Mouse (Mus musculus) retina, adult 2 months (tissue): ENCODE measurements at regions not wholly inside any gene's neighbourhood (a gene's known extent, or its start where the extent isn't known, plus 50 kb on each side); places are given as distances from the start of the nearest gene placed in this dataset.
A peak's percentile ranks its signal among the peaks of the same experiment; 100 is the strongest.
"Not testable (repeated sequence)": the region's sequence is repeated elsewhere in the genome, so short reads cannot be mapped to it uniquely, and the experiment has no call there.

Experiments
- DNase-seq: peaks from one replicate; pipeline ENCODE4 v3.0.0-alpha.2; 2012; ENCODE audit warnings: low read depth, low spot score

DNA sequence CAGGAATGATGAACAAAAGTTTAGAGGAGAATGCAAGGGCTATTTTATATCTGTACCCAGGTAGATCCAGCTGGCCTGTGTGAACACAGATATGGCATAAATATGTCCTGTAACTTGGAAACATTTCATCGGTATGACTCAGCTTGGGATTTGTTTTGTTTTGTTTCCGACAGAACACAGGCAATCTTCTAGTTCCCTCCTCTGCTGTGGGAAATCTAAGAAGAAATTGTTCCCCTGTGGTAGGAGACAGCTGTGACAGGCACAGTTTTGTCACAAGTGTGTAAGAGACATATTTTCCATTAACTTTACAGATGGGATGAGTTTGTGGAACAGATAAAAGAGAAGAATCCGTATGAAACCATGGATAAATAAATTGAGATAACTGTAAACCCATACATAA lies 687.0 kb downstream of the Tpm3-rs7 start:
- DNase-seq: no peak

DNA sequence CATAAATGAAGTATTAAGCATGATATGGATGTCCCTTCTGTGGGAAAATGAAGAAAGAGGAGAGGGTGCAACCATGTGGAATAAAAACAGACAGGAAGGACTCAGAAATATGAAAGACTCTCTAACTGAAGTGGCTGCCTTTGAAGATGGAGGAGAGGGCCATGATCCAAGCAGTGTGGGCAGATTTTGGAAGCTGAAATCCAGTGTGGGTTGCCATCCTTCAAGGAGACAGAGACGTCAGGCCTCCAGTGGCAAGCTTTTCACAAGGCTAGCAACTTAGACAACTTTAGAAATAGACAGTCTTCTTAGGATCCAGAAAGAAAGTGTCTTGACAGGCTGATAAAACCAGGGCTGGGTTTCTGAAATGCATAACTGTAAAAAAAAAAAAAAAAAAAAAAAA lies 688.0 kb downstream of the Tpm3-rs7 start:
- DNase-seq: no peak

DNA sequence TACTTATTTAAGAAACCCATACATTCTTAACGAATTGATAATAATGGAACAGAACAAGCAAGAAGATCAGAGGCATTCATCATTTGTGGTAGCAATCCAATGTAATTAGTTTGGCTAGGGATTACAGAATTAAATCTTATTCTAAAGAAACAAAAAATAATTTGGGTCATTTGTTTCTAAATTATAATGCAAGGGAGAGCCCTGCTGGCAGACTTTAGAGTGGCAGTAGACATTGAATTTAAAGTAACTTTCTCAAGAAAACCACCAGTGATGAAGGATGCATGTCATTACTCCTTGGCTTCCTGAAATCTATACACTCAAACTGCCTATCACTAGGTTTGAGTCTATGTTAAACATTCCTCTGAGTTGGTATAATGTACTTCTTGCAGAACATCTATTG lies 722.7 kb downstream of the Tpm3-rs7 start:
- DNase-seq: peak; percentile 2

DNA sequence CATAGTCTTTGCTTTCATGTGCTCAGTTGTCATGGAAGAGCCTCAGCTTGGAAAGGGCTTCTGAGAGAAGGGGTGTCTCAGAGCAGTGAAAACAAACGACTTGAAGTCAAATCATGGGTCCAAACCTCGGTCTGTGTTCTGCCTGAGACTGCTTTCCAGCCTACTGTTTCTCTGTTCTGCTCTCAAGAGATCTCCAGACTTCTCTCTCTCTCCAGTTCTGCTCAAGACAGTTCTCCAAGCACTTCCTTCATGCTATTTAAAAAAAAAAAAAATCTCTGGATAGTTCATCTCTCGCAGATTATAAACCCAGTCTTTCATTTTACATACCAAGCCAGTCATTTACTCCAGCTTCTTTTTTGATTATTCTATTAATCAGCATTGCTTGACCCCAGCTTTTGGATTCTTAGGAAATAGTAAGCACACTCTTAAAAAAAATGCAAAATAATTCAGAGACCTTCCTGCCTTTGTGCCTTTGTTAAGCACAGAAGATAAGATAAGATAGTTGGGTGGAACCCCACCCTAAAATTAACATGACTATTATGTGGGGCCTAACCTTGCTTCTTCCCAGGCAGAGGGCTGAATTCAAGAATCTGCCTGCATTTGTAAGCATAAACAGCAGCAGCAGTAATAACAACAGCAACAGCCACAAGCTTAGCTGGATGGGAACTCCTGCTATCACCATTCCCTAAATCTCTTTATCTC lies 724.4 kb downstream of the Tpm3-rs7 start:
- no peak for DNase-seq

- DNase-seq: no peak
Measured at GRCm38 (mm10) chr14:114053558-114054235, 739.3 kb downstream of the Tpm3-rs7 start.

DNA sequence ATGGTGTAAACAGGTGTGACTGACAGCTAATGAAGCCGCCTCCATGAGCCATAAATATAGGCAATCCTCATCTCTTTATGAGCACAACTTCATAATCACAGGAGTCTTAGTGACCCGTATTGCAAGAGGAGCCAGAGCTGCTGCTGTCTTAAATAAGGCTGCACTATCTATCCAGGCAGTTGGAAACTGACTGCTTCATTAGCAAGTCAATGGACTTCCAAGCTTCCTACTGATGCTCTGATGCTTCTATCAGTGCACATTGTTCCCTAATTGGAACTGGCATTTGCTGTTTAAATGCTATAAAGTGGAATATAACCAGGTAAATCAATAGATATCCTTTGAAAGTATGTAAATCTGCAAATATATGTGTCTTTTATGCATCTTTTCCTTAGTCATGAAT lies 746.9 kb downstream of the Tpm3-rs7 start:
- DNase-seq: no peak

GRCm38 (mm10) chr14:114062582-114062981 lies 748.2 kb downstream of the Tpm3-rs7 start:
- no peak for DNase-seq

DNA sequence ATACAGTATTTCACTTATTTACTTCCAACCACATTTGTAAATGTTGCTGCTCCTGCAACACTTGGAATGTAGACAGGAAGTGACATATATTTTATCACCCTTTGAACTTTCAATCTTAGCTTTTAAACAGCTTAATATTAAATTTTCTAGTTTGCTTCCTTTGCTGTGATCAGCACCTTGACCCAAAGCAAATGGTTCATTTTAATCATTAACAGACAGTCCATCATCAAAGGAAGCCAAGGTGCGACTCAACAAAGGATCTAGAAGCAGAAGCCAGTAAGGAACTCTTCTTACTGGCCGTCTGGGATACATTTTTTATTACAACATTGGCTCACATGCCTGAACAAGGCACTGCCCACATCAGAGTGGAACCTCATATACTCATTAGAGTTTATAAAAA lies 758.8 kb downstream of the Tpm3-rs7 start:
- no peak for DNase-seq

GRCm38 (mm10) chr14:114074011-114074410 lies 759.6 kb downstream of the Tpm3-rs7 start:
- DNase-seq: no peak

DNA sequence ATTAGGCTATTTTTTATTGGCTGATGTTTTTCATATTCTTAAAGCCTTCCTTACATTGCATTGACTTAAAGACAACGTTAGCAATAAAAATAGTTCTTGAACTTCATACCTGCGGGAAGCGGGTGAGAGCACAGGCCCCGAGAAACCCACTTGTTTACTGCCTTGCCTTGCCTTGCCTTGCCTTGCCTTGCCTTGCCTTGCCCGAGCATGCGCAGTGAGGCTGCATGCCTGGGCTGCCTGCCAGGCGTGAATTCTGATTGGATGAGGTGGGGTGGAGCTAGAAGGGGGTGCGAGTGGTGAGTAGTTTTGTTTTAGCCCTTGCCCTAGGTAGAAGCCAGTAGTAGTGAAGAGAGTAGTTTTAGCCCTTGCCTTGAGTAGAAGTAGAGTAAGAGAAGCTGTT lies 792.4 kb downstream of the Tpm3-rs7 start:
- no peak for DNase-seq

- no peak for DNase-seq
Measured at GRCm38 (mm10) chr14:114128491-114128890, 814.1 kb downstream of the Tpm3-rs7 start.

GRCm38 (mm10) chr14:114166005-114166404 lies 851.6 kb downstream of the Tpm3-rs7 start:
- no peak for DNase-seq

GRCm38 (mm10) chr14:114215609-114216008 lies 876.4 kb upstream of the Gpc5 start:
- no peak for DNase-seq

DNA sequence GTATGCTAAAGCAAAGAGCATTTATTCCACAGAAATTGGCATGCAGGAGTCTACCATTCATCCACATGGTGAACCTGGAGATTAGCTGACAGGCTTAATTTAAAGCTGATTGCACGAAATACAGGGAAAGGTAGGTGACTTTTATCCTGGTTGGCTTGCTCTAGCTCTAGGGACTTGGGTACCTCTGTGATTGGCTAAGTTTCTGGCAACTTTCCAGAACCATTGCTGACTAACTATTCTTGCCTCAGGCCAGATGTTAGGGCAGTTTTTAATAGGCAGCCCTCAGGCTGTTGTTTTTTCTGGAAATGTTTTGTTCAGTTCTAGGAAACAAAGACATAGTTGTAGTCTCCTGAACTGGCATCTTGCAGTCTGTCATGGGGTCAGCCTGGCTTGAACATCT lies 871.1 kb upstream of the Gpc5 start:
- DNase-seq: no peak

GRCm38 (mm10) chr14:114230711-114231110 lies 861.3 kb upstream of the Gpc5 start:
- DNase-seq: no peak

DNA sequence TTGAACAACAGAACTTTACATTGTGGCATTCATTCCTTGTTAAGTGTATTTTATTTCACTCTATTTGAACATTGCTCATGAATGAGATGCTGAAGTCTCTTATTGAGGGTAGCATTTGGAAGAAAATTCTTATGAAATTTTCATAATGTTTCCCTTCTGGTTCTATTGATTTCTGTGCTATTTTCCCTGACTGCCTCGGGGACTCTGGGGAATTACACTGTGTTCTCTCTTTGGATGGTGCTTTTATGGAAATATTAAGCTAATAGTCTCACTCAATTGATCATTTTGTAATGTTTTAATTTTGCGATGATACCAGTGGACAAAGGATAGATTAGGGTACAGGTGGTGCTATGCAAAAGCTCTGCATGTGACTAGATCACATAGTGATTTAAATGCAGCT lies 837.0 kb upstream of the Gpc5 start:
- DNase-seq: no peak

DNA sequence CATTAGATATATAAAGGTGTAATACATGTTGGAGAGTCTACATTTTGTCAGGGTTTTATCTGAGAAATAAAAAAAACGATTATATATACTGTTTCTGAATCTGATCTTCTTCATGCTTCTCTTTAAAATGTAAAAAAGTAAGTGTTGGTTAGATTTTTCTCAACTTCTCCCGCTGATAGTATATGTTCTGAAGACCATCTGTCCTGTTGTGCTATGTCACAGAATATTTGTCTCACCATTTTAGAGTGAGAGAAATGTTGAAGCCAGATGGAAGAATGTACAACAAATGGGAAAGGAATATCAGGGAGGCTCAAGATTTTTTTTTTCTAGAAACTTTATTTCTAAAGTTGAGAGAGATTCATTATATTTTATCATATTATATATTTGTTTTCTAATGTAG lies 830.4 kb upstream of the Gpc5 start:
- DNase-seq: no peak

DNA sequence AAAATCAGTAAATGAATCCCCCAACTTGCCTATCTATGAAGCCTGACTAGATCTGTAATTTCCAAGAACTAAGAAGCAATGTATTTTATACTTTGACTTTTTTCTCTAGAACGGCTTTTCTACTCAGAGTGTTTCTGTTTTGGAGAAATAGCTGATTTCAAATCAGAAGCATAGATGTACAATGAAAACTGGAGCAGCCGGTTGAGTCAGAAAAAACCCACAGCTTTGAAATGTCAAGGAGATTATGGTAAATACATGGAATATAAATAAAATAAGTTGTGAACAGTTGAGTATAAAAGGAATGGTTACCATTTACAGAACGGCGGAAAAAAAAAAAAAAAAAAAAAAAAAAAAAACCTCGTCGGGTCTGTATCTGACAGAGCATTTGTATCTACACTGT lies 791.4 kb upstream of the Gpc5 start:
- no peak for DNase-seq

DNA sequence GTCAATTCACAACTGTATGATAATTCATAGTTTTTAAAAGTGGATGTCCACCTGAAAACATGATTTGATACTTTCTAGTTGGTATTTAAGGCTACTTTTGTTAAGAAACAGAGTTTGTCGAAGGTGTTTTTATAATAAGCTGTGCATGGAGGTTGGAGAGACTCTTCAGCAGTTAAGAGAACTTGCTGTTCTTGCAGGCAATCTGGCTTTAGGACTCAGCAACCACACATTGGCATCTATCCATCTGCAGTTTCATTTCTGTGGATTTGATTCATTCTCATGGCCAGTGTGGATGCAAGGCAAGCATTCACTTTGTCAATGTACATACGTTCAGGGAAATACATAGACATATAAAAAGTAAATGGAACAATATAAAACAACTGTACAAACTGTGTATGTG lies 784.5 kb upstream of the Gpc5 start:
- no peak for DNase-seq

GRCm38 (mm10) chr14:114332662-114333061 lies 759.4 kb upstream of the Gpc5 start:
- DNase-seq: no peak

DNA sequence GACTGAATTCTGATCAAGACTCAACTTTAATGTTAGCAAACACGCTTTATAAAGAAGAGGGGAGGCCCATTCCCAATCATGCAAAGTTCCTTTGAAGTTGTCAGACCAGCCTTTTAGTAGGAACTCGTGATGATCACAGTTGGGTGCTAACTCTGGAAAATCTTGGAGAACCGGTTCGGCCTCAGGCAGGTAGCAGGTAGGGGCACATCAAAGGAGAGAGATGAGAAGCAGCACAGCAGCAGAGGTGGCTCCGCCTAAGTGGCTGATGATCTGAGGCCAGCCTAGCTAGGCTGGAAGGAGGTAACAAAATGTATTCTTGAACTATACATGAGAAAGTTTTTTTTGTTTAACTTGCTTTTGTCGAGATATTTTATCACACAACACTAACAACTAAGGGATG lies 742.7 kb upstream of the Gpc5 start:
- no peak for DNase-seq

GRCm38 (mm10) chr14:114349816-114350215 lies 742.2 kb upstream of the Gpc5 start:
- DNase-seq: not testable (repeated sequence)

DNA sequence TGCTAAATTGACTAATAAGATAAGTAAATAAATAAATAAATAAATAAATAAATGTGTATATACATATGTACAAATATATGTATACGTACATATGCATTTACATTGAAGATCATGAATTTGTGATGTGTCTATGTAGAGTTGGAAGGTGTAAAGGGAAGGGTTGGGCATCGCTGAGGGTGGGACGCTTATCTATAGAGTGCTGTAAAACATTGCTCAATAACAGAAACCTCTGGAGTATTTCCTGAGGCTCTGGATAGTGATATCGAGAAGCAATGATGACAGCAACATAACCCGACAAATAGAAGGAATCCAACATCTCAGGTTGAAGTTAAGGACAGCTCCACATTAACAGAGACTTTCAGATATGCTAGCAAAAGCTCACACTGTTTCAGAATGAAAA lies 739.7 kb upstream of the Gpc5 start:
- DNase-seq: no peak

DNA sequence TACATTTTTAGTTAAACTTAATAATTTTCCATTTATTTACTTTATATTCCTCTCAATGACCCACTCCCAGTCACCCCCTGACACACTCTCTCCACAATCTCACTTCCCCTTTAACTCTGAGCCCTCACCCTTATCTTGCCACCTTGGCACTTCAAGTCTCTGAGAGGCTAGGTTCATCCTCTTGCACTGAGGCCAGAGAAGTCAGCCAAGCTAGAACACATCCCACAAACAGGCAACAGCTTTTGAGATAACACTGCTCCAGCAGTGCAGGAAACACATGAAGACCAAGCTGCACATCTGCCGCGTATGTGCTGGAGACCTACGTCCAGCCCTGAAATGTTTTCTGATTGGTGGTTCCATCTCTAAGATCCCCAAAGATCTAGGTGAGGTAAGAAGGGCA lies 717.2 kb upstream of the Gpc5 start:
- DNase-seq: no peak
